Mouse (Mus musculus): ENCODE measurements around the gene Gm10643.

DNA sequence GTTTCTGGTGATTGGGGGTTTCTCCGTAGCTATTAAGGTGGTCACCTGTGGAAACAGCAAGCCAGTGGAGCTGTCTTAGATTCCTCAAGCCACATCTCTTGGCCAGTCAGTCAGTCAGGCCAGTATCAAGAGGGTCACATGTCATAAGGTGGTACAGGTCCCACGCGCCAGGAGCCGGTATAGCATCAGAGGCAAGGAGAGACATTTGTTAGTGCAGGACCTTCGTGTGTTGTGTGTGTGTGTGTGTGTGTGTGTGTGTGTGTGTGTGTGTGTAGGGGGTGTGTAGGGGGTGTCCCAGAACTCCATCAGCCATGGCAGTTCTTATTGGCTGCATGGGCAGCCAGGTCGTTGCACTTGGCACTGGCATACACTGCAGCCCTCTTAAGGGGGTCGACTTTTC is 3.0 kb upstream of the Gm10643 start:
- TF ChIP-seq CTCF (IDR thresholded peaks at IDR 0.05; ENCODE audit: borderline replicate concordance, control insufficient read depth, extremely low read depth, insufficient read depth, low read length, poor library complexity) (no peak), POLR2A (IDR thresholded peaks at IDR 0.05; ENCODE audit: control insufficient read depth, extremely low read depth, insufficient read depth, low read length, poor library complexity) (no peak)
